Mouse (Mus musculus): ENCODE measurements around the gene Klhl5. TPM values are rescaled to one million over a fixed set of nuclear protein-coding genes. Genes with fewer than 3 reads are reported as not detected.

The Klhl5 gene
- polyA plus RNA-seq, 1 experiment from 2014 or later: 13.3 TPM

GRCm38 (mm10) chr5:65126137-65126536 is 18.8 kb downstream of the Klhl5 start:
- Histone ChIP-seq H3K4me2 (no peak overlapping the region), H3K27ac (ENCODE audit: low read depth, low read length) (no peak overlapping the region), H3K27me3 (ENCODE audit: control insufficient read depth, insufficient read depth, low read length) (no peaks in the 10 kb centered on the region), H3K9me3 (replicated peaks; ENCODE audit: control insufficient read depth, low read length) (no peaks in the 10 kb centered on the region), H3K4me3 (ENCODE audit: low read depth, low read length) (no peak overlapping the region), H3K36me3 (ENCODE audit: control insufficient read depth, insufficient read depth, low read length) (no peaks in the 10 kb centered on the region), H3K9ac (ENCODE audit: low read depth, low read length) (no peak overlapping the region), H3K4me1 (ENCODE audit: control insufficient read depth, insufficient read depth, low read length) (0 out of 2 replicates have a peak, but pooled peaks cover 2% of the 10 kb centered on the region)
- WGBS (ENCODE audit: insufficient replicate concordance): 84% methylated on average over 1 of the region's 1 CpGs
- no peak for ATAC-seq (replicated peaks; ENCODE audit: insufficient number of reproducible peaks, low FRiP score, low TSS enrichment)

GRCm38 (mm10) chr5:65128481-65128880 is 21.1 kb downstream of the Klhl5 start:
- no peaks in the 10 kb centered on the region for H3K36me3 ChIP-seq (ENCODE audit: control insufficient read depth, insufficient read depth, low read length)
- no peak overlapping the region for H3K4me3 ChIP-seq (ENCODE audit: low read depth, low read length)
- no peaks in the 10 kb centered on the region for H3K9me3 ChIP-seq (replicated peaks; ENCODE audit: control insufficient read depth, low read length)
- no peak overlapping the region for H3K9ac ChIP-seq (ENCODE audit: low read depth, low read length)
- H3K27ac ChIP-seq (ENCODE audit: low read depth, low read length): no peak overlapping the region
- 72% methylated on average over 2 of the region's 2 CpGs for WGBS (ENCODE audit: insufficient replicate concordance)
- H3K4me1 ChIP-seq (ENCODE audit: control insufficient read depth, insufficient read depth, low read length): no peaks in the 10 kb centered on the region
- ATAC-seq (replicated peaks; ENCODE audit: insufficient number of reproducible peaks, low FRiP score, low TSS enrichment): no peak
- no peaks in the 10 kb centered on the region for H3K27me3 ChIP-seq (ENCODE audit: control insufficient read depth, insufficient read depth, low read length)
- H3K4me2 ChIP-seq: no peak overlapping the region

GRCm38 (mm10) chr5:65130528-65131210 is 23.3 kb downstream of the Klhl5 start:
- no peaks in the 10 kb centered on the region for H3K9me3 ChIP-seq (replicated peaks; ENCODE audit: control insufficient read depth, low read length)
- ATAC-seq (replicated peaks; ENCODE audit: insufficient number of reproducible peaks, low FRiP score, low TSS enrichment): no peak
- H3K36me3 ChIP-seq (ENCODE audit: control insufficient read depth, insufficient read depth, low read length): no peaks in the 10 kb centered on the region
- H3K27ac ChIP-seq (ENCODE audit: low read depth, low read length): no peak overlapping the region
- H3K4me1 ChIP-seq (ENCODE audit: control insufficient read depth, insufficient read depth, low read length): no peaks in the 10 kb centered on the region
- peak overlapping the region; percentile 36 for H3K4me3 ChIP-seq (ENCODE audit: low read depth, low read length)
- H3K4me2 ChIP-seq: peak overlapping the region; percentile 64
- H3K9ac ChIP-seq (ENCODE audit: low read depth, low read length): no peak overlapping the region; the same call in 1 of the 2 replicates
- WGBS (ENCODE audit: insufficient replicate concordance): 11% methylated on average over 12 of the region's 12 CpGs
- no peaks in the 10 kb centered on the region for H3K27me3 ChIP-seq (ENCODE audit: control insufficient read depth, insufficient read depth, low read length)

- 31% methylated on average over 20 of the region's 20 CpGs for WGBS (ENCODE audit: insufficient replicate concordance)
- Histone ChIP-seq H3K4me2 (peak overlapping the region; percentile 64), H3K36me3 (ENCODE audit: control insufficient read depth, insufficient read depth, low read length) (no peaks in the 10 kb centered on the region), H3K4me1 (ENCODE audit: control insufficient read depth, insufficient read depth, low read length) (no peaks in the 10 kb centered on the region), H3K9ac (ENCODE audit: low read depth, low read length) (peak overlapping the region; percentile 8; the same call in 1 of the 2 replicates), H3K27ac (ENCODE audit: low read depth, low read length) (no peak overlapping the region), H3K9me3 (replicated peaks; ENCODE audit: control insufficient read depth, low read length) (no peaks in the 10 kb centered on the region), H3K27me3 (ENCODE audit: control insufficient read depth, insufficient read depth, low read length) (no peaks in the 10 kb centered on the region), H3K4me3 (ENCODE audit: low read depth, low read length) (peak overlapping the region; percentile 36)
- no peak for ATAC-seq (replicated peaks; ENCODE audit: insufficient number of reproducible peaks, low FRiP score, low TSS enrichment)
These were observed 24.0 kb downstream of the Klhl5 start for GRCm38 (mm10) chr5:65131211-65131879.

- no peaks in the 10 kb centered on the region for H3K9me3 ChIP-seq (replicated peaks; ENCODE audit: control insufficient read depth, low read length)
- H3K4me1 ChIP-seq (ENCODE audit: control insufficient read depth, insufficient read depth, low read length): no peaks in the 10 kb centered on the region
- WGBS (ENCODE audit: insufficient replicate concordance): 73% methylated on average over 7 of the region's 7 CpGs
- no peak overlapping the region for H3K4me2 ChIP-seq
- H3K4me3 ChIP-seq (ENCODE audit: low read depth, low read length): no peak overlapping the region
- no peak overlapping the region for H3K9ac ChIP-seq (ENCODE audit: low read depth, low read length)
- H3K27me3 ChIP-seq (ENCODE audit: control insufficient read depth, insufficient read depth, low read length): no peaks in the 10 kb centered on the region
- no peak overlapping the region for H3K27ac ChIP-seq (ENCODE audit: low read depth, low read length)
- ATAC-seq (replicated peaks; ENCODE audit: insufficient number of reproducible peaks, low FRiP score, low TSS enrichment): no peak
- H3K36me3 ChIP-seq (ENCODE audit: control insufficient read depth, insufficient read depth, low read length): no peaks in the 10 kb centered on the region
These were observed 28.8 kb downstream of the Klhl5 start for GRCm38 (mm10) chr5:65136159-65136558.

- WGBS (ENCODE audit: insufficient replicate concordance): 75% methylated on average over 6 of the region's 6 CpGs
- no peak overlapping the region for H3K4me2 ChIP-seq
- H3K9me3 ChIP-seq (replicated peaks; ENCODE audit: control insufficient read depth, low read length): no peaks in the 10 kb centered on the region
- H3K27me3 ChIP-seq (ENCODE audit: control insufficient read depth, insufficient read depth, low read length): no peaks in the 10 kb centered on the region
- no peaks in the 10 kb centered on the region for H3K4me1 ChIP-seq (ENCODE audit: control insufficient read depth, insufficient read depth, low read length)
- no peak overlapping the region for H3K27ac ChIP-seq (ENCODE audit: low read depth, low read length)
- no peak for ATAC-seq (replicated peaks; ENCODE audit: insufficient number of reproducible peaks, low FRiP score, low TSS enrichment)
- peaks cover 4% of the 10 kb centered on the region for H3K36me3 ChIP-seq (ENCODE audit: control insufficient read depth, insufficient read depth, low read length)
- no peak overlapping the region for H3K9ac ChIP-seq (ENCODE audit: low read depth, low read length)
- no peak overlapping the region for H3K4me3 ChIP-seq (ENCODE audit: low read depth, low read length)
These were observed 29.7 kb downstream of the Klhl5 start for GRCm38 (mm10) chr5:65137073-65137472.

- WGBS (ENCODE audit: insufficient replicate concordance): 86% methylated on average over 8 of the region's 8 CpGs
- H3K27me3 ChIP-seq (ENCODE audit: control insufficient read depth, insufficient read depth, low read length): no peaks in the 10 kb centered on the region
- H3K9me3 ChIP-seq (replicated peaks; ENCODE audit: control insufficient read depth, low read length): no peaks in the 10 kb centered on the region
- H3K36me3 ChIP-seq (ENCODE audit: control insufficient read depth, insufficient read depth, low read length): peaks cover 4% of the 10 kb centered on the region
- no peak overlapping the region for H3K4me2 ChIP-seq
- no peak overlapping the region for H3K27ac ChIP-seq (ENCODE audit: low read depth, low read length)
- H3K9ac ChIP-seq (ENCODE audit: low read depth, low read length): no peak overlapping the region
- H3K4me3 ChIP-seq (ENCODE audit: low read depth, low read length): no peak overlapping the region
- no peak for ATAC-seq (replicated peaks; ENCODE audit: insufficient number of reproducible peaks, low FRiP score, low TSS enrichment)
- no peaks in the 10 kb centered on the region for H3K4me1 ChIP-seq (ENCODE audit: control insufficient read depth, insufficient read depth, low read length)
These were observed 33.9 kb downstream of the Klhl5 start for GRCm38 (mm10) chr5:65141242-65141641.

GRCm38 (mm10) chr5:65142247-65142646 is 34.9 kb downstream of the Klhl5 start:
- ATAC-seq (replicated peaks; ENCODE audit: insufficient number of reproducible peaks, low FRiP score, low TSS enrichment): no peak
- peaks cover 4% of the 10 kb centered on the region for H3K36me3 ChIP-seq (ENCODE audit: control insufficient read depth, insufficient read depth, low read length)
- H3K9me3 ChIP-seq (replicated peaks; ENCODE audit: control insufficient read depth, low read length): no peaks in the 10 kb centered on the region
- no peak overlapping the region for H3K4me2 ChIP-seq
- no peak overlapping the region for H3K4me3 ChIP-seq (ENCODE audit: low read depth, low read length)
- H3K27ac ChIP-seq (ENCODE audit: low read depth, low read length): no peak overlapping the region
- no peak overlapping the region for H3K9ac ChIP-seq (ENCODE audit: low read depth, low read length)
- WGBS (ENCODE audit: insufficient replicate concordance): 55% methylated on average over 6 of the region's 6 CpGs
- H3K4me1 ChIP-seq (ENCODE audit: control insufficient read depth, insufficient read depth, low read length): no peaks in the 10 kb centered on the region
- H3K27me3 ChIP-seq (ENCODE audit: control insufficient read depth, insufficient read depth, low read length): no peaks in the 10 kb centered on the region
